Mouse (Mus musculus) embryonic facial prominence, embryonic 14.5 days (tissue): ENCODE measurements around the gene Tom1l2. TPM values are rescaled to one million over a fixed set of nuclear protein-coding genes. Genes with fewer than 3 reads are reported as not detected.

ENCODE experiments used
- ATAC-seq: fragments of 200-750 bp; cut with Nextera tagmentation; 2 replicates; pipeline ENCODE4 v1.8.0; 2017; ENCODE audit warnings: low read depth, moderate number of reproducible peaks, moderate TSS enrichment
- DNase-seq: peaks from one replicate; pipeline ENCODE4 v3.0.0-alpha.2; 2015; ENCODE audit warnings: low spot score
- H3K27ac ChIP-seq: fragments of 300-500 bp; sonication (generic); replicated peaks from 2 replicates; pipeline ENCODE4 v1.5.1; 2014; ENCODE audit warnings: low read depth, mild to moderate bottlenecking, low read length, moderate library complexity
- H3K27me3 ChIP-seq: fragments of 300-500 bp; sonication (generic); replicated peaks from 2 replicates; pipeline ENCODE4 v1.6.1; 2014; ENCODE audit warnings: low read length; ENCODE audit not compliant: control insufficient read depth, insufficient read depth
- H3K36me3 ChIP-seq: fragments of 300-500 bp; sonication (generic); 2 replicates; pipeline ENCODE4 v1.6.1; 2014; ENCODE audit warnings: low read length, mixed read lengths; ENCODE audit not compliant: control insufficient read depth, insufficient read depth
- H3K4me1 ChIP-seq: fragments of 300-500 bp; sonication (generic); 2 replicates; pipeline ENCODE4 v1.6.1; 2014; ENCODE audit warnings: antibody characterized with exemption, low read length; ENCODE audit not compliant: control insufficient read depth, insufficient read depth
- H3K4me2 ChIP-seq: fragments of 300-500 bp; sonication (generic); 2 replicates; pipeline ENCODE4 v1.6.1; 2014; ENCODE audit warnings: low read depth, mild to moderate bottlenecking, low read length, moderate library complexity, mixed read lengths
- H3K4me3 ChIP-seq: fragments of 300-500 bp; sonication (generic); 2 replicates; pipeline ENCODE4 v1.5.1; 2014; ENCODE audit warnings: low read depth, mild to moderate bottlenecking, low read length
- H3K9ac ChIP-seq: fragments of 300-500 bp; sonication (generic); 2 replicates; pipeline ENCODE4 v1.6.1; 2014; ENCODE audit warnings: low read depth, mild to moderate bottlenecking, low read length, moderate library complexity, mixed read lengths
- H3K9me3 ChIP-seq: fragments of 300-500 bp; sonication (generic); 2 replicates; pipeline ENCODE4 v1.6.1; 2016; ENCODE audit warnings: low read length; ENCODE audit not compliant: control insufficient read depth
- WGBS: fragments of 180-500 bp; shearing (Covaris S2); extraction: QIAGEN DNeasy Blood & Tissue Kit; methylation state at CpG from one replicate; pipeline ENCODE4 v1.1.7; 2014; 5-methylcytosine and 5-hydroxymethylcytosine counted together
- polyA plus RNA-seq: library from polyadenylated mRNA; unstranded; fragments of >200 nt; fragmentation: Nextera tagmentation; extraction: Ambion mirVana; gene quantifications from 2 replicates; pipeline ENCODE4 v1.2.1, GENCODE M21; 2014

The Tom1l2 gene
- polyA plus RNA-seq, 1 experiment from 2014 or later: 23.4 TPM

DNA sequence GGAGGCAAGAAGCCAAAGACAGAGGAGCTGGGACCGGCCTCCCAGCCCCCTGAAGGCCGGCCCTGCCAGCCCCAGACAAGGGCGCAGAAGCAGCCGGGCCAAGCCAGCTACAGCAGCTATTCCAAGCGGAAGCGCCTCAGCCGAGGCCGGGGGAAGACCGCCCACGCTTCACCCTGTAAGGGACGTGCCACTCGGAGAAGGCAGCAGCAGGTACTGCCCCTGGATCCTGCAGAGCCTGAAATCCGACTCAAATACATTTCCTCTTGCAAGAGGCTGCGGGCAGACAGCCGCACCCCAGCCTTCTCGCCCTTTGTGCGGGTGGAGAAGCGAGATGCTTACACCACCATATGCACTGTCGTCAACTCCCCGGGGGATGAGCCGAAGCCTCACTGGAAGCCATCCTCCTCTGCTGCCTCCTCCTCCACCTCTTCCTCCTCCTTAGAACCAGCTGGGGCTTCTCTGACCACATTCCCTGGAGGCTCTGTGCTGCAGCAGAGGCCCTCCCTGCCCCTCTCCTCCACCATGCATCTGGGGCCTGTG is 163.1 kb downstream of the Tom1l2 start:
- no peak overlapping the region for H3K27ac ChIP-seq
- H3K4me1 ChIP-seq: peaks cover 9% of the 10 kb centered on the region
- no peak for ATAC-seq
- H3K9ac ChIP-seq: no peak overlapping the region
- H3K36me3 ChIP-seq: peaks cover 97% of the 10 kb centered on the region
- H3K27me3 ChIP-seq: no peaks in the 10 kb centered on the region
- H3K4me2 ChIP-seq: no peak overlapping the region
- H3K9me3 ChIP-seq: peaks cover 5% of the 10 kb centered on the region
- no peak overlapping the region for H3K4me3 ChIP-seq
- WGBS: 80% methylated on average over 17 of the region's 21 CpGs
- DNase-seq: no peak

DNA sequence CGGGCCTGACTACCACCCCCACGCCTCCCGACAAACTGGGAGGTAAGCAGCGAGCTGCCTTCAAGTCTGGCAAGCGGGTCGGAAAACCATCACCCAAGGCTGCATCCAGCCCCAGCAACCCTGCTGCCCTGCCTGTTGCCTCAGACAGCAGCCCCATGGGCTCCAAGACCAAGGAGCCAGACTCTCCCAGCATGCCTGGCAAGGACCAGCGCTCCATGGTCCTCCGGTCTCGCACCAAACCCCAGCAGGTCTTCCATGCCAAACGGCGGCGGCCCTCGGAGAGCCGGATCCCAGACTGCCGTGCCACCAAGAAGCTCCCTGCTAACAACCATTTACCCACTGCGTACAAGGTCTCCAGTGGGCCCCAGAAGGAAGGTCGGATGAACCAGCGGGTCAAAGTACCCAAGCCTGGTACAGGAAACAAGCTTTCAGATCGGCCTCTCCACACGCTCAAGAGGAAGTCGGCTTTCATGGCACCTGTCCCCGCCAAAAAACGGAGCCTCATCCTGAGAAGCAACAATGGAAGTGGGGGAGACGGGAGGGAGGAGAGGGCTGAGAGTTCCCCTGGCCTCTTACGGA is 164.3 kb downstream of the Tom1l2 start:
- no peak for DNase-seq
- no peak for ATAC-seq
- no peak overlapping the region for H3K27ac ChIP-seq
- H3K4me2 ChIP-seq: no peak overlapping the region
- H3K4me3 ChIP-seq: no peak overlapping the region
- H3K4me1 ChIP-seq: peaks cover 21% of the 10 kb centered on the region
- no peaks in the 10 kb centered on the region for H3K27me3 ChIP-seq
- 91% methylated on average over 22 of the region's 25 CpGs for WGBS
- no peaks in the 10 kb centered on the region for H3K9me3 ChIP-seq
- H3K36me3 ChIP-seq: peaks cover 85% of the 10 kb centered on the region
- no peak overlapping the region for H3K9ac ChIP-seq

DNA sequence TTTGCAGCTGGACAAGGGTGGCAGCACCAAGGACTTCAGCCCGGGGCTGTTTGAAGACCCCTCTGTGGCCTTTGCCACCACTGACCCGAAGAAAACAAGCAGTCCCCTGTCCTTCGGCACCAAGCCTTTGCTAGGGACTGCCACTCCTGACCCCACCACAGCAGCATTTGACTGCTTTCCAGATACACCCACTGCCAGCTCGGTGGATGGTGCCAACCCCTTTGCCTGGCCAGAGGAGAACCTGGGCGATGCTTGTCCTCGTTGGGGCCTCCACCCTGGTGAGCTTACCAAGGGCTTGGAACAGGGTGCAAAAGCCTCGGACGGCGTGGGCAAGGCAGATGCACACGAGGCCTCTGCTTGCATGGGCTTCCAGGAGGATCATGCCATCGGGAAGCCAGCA is 165.6 kb downstream of the Tom1l2 start:
- Histone ChIP-seq H3K9me3 (no peaks in the 10 kb centered on the region), H3K9ac (no peak overlapping the region), H3K4me1 (peaks cover 32% of the 10 kb centered on the region), H3K27ac (no peak overlapping the region), H3K27me3 (no peaks in the 10 kb centered on the region), H3K4me2 (no peak overlapping the region), H3K4me3 (no peak overlapping the region), H3K36me3 (peaks cover 73% of the 10 kb centered on the region)
- ATAC-seq (no peak), DNase-seq (no peak)
- WGBS: 82% methylated on average over 10 of the region's 11 CpGs

DNA sequence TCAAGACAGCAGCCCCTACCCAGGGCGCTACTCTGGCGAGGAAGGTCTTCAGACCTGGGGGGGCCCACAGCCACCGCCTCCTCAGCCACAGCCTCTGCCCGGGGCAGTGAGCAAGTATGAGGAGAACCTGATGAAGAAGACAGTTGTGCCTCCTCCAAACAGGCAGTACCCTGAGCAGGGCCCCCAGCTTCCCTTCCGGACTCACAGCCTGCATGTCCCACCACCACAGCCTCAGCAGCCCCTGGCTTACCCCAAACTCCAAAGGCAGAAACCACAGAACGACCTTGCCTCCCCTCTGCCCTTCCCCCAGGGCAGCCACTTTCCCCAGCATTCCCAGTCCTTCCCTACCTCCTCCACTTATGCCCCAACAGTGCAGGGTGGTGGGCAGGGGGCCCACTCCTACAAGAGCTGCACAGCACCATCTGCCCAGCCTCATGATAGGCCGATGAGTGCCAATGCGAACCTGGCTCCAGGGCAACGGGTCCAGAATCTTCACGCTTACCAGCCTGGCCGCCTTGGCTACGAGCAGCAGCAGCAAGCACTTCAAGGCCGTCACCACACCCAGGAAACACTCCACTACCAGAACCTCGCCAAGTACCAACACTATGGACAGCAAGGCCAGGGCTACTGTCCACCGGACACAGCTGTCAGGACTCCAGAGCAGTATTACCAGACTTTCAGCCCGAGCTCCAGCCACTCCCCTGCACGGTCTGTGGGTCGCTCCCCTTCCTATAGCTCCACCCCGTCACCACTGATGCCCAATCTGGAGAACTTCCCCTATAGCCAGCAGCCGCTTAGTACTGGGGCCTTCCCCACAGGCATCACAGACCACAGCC is 167.1 kb downstream of the Tom1l2 start:
- ATAC-seq (no peak), DNase-seq (no peak)
- Histone ChIP-seq H3K4me1 (peaks cover 46% of the 10 kb centered on the region), H3K36me3 (peaks cover 58% of the 10 kb centered on the region), H3K9ac (peak overlapping the region; percentile 30; the same call in 1 of the 2 replicates), H3K9me3 (no peaks in the 10 kb centered on the region), H3K27me3 (no peaks in the 10 kb centered on the region), H3K4me2 (no peak overlapping the region), H3K4me3 (no peak overlapping the region), H3K27ac (peak overlapping the region; percentile 44; the same call in 1 of the 2 replicates)
- WGBS: 75% methylated on average over 17 of the region's 20 CpGs

DNA sequence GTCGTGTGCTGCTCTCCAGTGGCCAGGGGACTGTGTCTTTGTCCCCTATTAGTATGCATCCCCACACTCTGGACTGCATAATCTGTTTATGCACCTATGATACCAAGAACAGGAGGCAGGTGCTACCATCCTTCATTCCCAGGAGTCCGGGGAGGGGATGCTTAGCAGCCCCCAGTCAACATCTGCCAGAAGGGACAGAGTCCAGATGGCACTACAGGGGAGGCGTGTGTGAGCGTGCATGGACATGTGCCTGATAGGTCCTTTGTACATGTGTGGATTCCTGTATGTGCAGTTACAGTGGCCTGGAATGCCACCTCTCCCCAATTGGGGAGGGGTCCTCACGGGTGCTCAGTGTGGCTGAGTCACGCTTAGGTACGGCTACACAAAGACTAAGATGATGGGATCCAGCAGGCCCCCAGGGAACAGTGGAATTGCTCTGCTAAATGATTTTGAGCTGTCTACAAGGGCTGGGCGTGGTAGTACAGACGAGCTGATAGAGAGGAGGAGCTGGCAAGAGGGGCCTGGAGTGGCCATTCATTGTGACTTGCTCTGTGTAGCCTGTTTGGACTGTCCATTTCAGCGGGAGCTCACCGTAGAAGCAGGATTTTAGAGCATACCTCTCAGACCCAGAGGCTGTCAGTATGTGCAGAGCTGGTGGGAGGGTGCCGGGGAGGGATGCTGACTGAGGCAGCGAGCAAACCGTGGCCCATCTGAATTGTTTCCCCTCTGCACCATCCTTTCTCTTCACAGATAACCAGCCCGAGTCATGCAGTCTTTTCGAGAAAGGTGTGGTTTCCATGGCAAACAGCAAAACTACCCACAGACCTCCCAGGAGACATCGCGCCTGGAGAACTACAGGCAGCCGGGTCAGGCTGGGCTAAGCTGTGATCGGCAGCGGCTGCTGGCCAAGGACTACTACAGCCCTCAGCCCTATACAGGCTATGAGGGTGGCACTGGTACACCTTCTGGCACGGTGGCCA is 168.1 kb downstream of the Tom1l2 start:
- peaks cover 53% of the 10 kb centered on the region for H3K4me1 ChIP-seq
- WGBS: 39% methylated on average over 21 of the region's 22 CpGs
- 0 out of 2 replicates have a peak overlapping the region, but pooled peaks have one; percentile 30 for H3K9ac ChIP-seq
- no peaks in the 10 kb centered on the region for H3K27me3 ChIP-seq
- H3K4me3 ChIP-seq: no peak overlapping the region
- DNase-seq (peak; percentile 47), ATAC-seq (peak; percentile 15; the same call in 1 of the 2 replicates)
- peaks cover 50% of the 10 kb centered on the region for H3K36me3 ChIP-seq
- H3K27ac ChIP-seq: peak overlapping the region; percentile 44
- H3K9me3 ChIP-seq: no peaks in the 10 kb centered on the region
- no peak overlapping the region for H3K4me2 ChIP-seq

DNA sequence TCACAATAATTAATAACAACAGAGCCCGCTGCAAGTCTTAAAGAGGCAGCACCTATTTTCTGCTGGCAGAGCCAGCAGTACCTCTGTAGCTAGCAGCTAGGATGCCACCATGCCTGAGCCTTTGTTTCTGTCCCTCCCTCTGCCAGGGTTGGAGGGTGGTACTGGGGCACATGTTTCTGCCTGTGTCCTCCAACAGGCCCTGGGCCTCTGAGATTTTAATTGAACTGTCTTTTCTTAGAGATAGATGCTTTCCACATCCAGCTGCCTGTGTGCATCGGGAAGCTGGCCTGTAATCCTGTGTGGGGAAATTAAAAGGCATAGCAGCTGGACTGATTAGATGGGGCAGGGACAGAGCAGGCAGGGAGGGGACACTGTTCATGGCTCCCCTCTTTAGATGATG is 170.0 kb downstream of the Tom1l2 start:
- WGBS: 48% methylated on average over 2 of the region's 2 CpGs
- no peak overlapping the region for H3K9ac ChIP-seq
- H3K4me1 ChIP-seq: peaks cover 72% of the 10 kb centered on the region
- H3K27ac ChIP-seq: peak overlapping the region; percentile 45; the same call in 1 of the 2 replicates
- ATAC-seq (no peak), DNase-seq (no peak)
- H3K4me2 ChIP-seq: no peak overlapping the region
- H3K36me3 ChIP-seq: peaks cover 35% of the 10 kb centered on the region
- no peak overlapping the region for H3K4me3 ChIP-seq
- no peaks in the 10 kb centered on the region for H3K9me3 ChIP-seq
- no peaks in the 10 kb centered on the region for H3K27me3 ChIP-seq

DNA sequence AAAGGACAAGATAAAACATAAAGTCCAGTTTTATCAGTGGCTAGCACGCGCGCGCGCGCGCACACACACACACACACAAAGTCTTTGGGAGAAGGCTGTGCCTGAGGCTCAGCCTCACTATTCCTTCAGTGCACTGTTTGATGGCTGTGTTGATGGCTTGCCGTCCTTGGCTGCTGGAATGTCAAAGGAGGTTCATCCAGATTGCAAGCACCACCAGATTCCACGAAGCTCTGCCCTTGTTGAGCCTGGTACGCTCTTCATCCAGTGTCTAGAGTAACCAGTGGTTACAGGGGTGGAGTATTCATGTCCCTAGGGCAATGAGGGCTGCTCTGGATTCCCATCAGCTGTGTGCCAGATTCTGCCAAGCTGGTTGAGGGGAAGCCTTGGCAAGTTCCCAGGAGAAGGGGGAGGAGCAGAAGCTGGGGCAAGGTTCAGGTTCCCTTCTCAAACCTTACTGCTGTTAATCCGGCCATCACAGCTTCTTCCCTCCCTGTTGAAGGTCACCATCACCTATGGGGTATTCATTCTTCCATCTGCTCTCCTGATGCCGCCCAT is 170.5 kb downstream of the Tom1l2 start:
- ATAC-seq (peak; percentile 34; the same call in 1 of the 2 replicates), DNase-seq (peak; percentile 90)
- Histone ChIP-seq H3K36me3 (peaks cover 30% of the 10 kb centered on the region), H3K27me3 (no peaks in the 10 kb centered on the region), H3K9ac (no peak overlapping the region), H3K9me3 (no peaks in the 10 kb centered on the region), H3K27ac (peak overlapping the region; percentile 45; the same call in 1 of the 2 replicates), H3K4me3 (no peak overlapping the region), H3K4me2 (peak overlapping the region; percentile 1; the same call in 1 of the 2 replicates), H3K4me1 (peaks cover 77% of the 10 kb centered on the region)
- WGBS: 72% methylated on average over 12 of the region's 12 CpGs

DNA sequence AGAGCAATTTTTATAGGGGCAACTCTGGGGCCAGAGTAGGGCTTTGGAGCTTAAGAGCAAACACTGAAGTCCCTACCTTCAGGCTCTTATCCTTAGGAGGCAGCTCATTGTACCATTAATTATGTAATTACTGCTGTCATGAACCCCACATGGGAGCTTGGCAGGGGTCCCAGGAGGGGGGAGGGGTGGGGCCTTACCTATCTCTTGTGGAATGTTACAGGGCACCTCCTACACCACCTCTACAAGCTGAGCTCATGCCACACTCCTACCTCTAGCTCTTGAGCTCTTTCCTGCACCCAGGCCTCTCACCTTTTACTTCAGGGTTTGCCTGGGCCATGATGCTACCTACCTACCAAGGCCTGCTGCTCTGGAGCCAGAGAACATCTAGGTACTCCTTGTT is 174.2 kb downstream of the Tom1l2 start:
- no peaks in the 10 kb centered on the region for H3K9me3 ChIP-seq
- H3K4me2 ChIP-seq: no peak overlapping the region
- H3K27ac ChIP-seq: no peak overlapping the region
- no peak overlapping the region for H3K9ac ChIP-seq
- no peak overlapping the region for H3K4me3 ChIP-seq
- peaks cover 77% of the 10 kb centered on the region for H3K4me1 ChIP-seq
- ATAC-seq: no peak
- peaks cover 6% of the 10 kb centered on the region; the same call in 1 of the 2 replicates for H3K36me3 ChIP-seq
- DNase-seq: peak; percentile 62
- no peaks in the 10 kb centered on the region for H3K27me3 ChIP-seq
